Mouse (Mus musculus) c-Kit-positive CD71-negative TER-119-negative erythroid progenitor cells, embryonic 14.5 days (primary cell): ENCODE results near the gene Zfp366.
"Not testable (repeated sequence)": the region's sequence is repeated elsewhere in the genome, so short reads cannot be mapped to it uniquely, and the experiment has no call there.

ENCODE experiments used
- DNase-seq: peaks from one replicate; pipeline ENCODE4 v3.0.0-alpha.2; 2013; ENCODE audit warnings: low read depth

The Zfp366 gene

DNA sequence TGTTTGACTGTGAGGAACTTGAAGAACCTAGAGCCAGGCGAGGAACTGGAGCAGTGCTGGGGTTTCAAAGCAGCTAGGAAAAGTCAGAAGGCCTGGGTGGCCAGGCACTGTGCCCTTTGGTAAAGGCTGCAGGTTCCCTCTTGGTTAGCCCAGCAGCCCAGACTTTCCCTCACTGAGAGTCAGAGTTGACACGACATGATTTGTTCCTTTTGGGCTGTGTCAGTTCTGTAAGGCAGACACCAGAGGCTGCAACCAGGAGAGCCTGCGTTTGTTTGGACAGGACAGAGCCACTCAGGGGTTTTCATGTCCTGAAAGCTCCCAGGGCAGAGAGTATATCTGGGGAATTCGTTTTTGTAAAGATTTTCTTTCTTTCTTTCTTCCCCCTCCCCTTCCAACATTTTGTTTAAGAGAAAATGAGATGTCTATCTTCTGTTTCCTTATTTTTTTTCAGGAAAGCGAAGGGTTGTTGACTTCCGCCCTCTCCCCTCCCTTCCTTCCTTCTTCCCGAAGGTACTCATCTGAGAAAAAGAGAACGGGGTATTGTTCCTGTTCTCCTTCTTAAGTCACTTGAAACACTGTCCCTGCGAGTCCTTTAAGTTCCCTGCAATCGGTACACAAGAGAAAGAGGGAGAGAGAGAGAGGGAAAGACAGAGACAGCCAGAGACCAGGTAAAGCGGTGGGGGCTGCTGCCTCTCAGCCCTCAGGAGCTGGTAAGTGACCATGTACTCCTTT, at the start of gene Zfp366:
Gene Zfp366 (plus strand): TSS at position 669 of the 732 bp plus-strand sequence.
- DNase-seq: no peak

DNA sequence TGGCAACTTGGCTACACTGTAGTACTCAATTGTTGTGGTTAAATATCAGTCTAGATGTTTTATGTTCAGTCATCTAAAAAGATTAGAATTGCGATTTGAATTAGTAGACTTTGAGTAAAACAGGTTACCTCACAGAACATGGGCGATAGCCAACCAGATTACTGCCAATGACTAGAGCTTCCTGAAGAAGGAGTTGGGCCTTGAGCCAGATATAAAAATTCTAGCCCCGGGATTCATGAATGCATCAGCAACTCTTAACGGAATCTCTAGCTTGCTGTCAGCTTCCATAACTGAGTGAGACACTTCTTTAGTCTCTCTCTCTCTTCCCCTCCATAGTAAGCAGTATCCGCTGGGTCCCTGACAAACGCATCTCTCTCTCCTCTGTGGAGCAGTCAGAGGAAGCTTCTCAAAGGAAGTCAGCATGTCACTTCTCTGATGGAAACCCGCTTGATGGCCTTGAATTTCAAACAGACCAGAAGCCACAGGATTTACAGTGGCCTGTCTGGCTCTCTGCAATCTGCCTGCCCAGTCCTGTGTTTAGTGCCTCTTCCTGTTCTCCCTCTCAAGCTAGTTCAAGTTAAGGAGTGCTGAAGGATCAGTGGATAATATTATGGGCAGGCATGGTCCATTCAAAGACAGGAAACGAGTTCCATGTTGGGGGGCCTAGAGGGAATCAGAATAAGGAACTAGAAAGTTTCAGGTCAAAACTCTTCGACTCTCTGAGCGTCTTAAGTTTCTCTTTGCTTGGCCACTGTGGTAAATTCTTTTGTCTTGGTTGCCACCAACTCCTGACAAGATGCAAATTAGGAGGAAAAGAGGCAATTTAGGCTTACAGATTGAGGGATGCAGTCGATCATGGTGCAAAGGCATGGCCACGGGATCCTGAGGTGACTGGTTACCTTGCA, 46.0 kb upstream of the Zfp366 start:
- DNase-seq: no peak

DNA sequence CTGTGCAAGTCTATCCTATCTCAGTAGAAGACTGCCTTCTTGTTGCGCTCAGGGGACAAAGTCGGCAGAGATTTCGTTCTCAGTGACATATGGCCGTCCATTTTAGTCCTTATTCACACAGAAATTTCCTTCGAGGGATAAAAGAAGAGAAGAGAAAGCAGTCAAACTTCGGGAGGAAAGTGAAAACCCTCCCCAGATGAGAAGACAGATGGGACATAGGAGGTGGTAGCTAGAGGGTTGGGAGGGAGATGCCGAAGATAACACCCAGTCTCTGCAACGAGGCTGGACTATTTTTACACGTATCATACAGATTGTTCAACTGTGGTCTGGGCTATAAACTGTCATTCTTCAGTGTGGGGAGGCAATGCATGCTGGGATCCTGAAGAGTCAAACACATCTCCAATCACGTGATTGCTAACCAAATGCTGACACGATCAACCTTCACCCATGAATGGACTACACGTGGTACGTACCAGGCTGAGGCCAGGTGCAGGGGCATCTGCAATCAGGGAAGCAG, 38.2 kb upstream of the Zfp366 start:
- no peak for DNase-seq

DNA sequence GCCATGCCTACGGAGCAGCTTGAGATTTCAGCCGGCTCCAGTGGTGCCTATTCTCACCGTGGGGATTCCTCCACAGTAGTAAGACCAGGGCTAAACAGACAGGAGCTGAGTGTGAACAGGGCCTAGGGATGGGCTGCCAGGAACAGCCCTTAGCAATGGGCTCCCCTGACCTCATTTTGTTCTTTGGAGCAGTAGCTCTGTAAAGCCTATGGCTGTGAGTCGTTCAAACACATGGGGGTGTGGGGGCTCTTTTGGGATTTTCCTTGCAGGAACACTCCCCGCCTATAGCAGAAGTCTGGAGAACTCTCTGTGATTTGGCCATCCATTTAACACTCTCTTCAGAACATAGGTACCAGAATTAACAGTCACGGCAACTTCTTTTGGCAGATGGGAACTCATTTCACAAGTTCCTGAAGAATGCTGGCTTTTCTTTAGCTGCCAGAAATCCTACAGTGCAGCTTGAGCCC, 36.9 kb upstream of the Zfp366 start:
- no peak for DNase-seq

DNA sequence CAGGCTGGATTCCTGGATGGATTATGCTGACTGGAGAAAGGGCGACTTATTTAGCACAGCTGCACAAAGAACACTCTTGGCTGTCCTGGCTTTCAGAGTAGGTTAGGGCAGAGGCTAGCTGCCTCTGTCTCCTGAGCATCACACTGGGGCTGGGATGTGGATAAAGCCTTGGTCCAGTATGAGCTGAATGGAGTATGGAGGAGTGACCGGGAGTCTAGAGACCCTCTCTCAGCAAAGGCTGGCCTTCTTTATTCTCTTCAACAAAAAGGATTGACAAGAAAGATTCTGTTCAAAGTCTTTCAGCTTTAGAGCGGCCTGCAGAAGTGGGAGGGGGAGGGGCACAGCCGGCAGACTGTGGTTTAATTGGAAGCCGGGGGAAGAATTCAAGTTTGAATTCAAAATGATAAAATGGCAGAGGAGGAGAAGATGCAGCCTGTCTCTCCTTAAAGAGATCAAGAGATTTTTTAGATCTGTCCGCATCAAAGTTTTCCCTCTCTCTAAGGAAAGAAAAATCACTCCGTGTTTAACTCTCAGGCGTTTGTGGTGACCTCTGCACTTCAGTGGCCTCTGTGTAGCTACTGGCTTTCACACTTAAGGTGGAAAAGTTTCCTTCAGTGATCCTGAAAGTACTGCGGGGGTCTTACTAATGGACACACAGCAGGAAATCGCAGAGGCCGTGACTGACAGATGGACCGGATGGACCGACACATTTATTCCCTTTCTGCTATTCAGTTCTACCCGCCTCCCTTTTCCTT, 34.9 kb upstream of the Zfp366 start:
- DNase-seq: no peak

DNA sequence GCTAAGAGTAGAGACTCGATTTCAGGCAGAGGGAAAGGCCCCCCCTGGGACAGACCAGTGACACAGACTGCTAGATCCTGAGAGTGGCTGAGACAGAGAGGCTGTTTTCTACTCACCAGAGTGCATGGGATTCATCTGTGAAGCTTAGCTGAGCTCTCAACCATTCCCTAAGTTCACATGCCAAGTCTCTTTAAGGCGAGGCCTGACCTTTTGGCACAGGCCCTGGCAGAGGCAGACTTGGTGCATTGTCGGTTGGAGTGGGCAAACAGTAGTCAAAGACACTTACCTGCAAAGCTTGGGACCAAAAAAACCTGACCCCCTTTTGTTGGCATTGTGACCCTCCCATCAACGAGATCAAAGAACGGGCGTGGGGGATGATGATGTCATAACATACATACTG, 34.0 kb upstream of the Zfp366 start:
- DNase-seq: no peak

DNA sequence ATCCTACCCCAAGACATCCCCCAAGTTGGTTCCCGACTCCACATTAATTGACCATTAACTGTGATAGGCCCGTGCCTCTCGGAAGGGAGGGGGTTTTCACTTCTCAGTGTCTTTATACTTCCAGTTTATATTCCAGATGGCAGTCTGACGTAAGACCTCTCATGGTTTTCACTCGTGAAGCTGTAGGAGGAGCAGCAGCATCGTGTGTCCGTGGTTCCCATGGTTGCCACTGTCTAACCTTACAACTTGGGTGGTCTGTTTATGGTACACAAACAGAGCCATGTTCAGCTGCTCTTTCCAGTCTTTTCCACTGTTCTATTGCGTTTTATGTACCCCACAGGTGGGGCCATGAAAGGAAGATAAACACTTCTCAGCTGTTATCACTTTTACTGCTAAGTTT, 33.5 kb upstream of the Zfp366 start:
- no peak for DNase-seq

DNA sequence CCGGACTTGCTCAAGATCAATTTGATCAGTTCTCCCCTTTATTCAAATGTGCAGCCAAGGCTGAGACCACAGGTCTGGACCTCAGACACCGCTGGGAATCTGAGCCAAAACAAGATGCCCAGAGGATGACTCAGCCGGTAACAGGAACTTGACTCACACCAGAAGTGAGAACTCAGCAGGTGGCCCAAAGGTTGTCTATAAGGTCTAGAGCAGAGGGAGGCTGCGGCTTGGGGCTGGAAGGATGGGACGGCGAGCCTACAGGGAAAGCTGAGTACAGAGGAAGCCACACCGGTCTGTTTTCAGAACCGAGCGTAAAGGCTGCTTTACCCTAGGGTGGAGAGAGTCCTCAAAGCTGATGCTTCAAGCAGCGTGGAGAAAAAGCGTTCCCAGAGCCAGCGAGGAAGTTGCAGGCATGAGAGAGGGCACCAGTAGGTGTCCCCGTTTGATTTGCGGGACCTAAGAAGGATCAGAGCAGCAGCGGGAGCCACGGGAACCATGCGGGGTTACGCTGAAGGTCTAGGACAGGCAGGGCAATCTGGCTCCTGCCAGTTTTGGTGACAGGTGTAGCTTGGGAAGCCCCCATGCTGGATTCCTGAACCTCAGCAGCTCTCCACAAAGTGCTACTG, 32.2 kb upstream of the Zfp366 start:
- DNase-seq: no peak

DNA sequence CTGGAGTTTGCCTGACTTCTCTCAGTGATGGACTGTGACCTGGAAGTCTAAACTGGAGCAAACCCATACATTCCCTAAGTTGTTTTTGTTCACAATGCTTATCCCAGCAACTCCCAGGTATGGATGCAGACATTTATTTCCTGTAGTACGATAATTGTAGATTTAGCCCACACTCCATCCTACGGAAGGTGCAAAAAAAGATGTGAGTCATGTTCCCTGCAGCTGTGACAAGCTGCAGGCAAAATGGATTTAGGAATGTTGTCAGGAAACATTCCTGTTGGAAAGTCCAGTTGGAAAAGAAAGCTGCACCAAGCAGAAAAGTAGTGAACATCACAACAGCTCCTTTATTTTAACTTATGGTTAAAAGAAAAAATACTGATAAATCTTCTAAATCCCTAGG, 26.9 kb upstream of the Zfp366 start:
- DNase-seq: no peak

DNA sequence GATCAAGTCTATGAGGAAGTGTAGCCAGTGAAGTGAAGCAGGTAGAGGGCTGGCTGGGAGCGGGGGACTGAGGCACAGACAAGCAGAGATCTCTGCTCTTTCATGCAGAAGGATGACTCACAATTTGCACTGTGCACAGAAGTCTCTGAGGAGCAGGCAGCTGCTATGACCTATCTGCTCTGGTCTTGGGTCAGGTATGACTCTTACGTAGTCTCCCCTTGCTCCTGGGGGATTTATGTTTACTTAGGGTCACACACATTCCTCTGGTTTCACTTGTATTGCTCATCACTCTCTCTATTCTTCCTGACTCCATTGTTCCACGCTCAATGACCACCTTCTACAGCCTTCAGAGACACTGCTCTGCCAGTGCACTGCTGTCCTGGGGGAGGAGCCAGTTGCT, 25.9 kb upstream of the Zfp366 start:
- DNase-seq: no peak

DNA sequence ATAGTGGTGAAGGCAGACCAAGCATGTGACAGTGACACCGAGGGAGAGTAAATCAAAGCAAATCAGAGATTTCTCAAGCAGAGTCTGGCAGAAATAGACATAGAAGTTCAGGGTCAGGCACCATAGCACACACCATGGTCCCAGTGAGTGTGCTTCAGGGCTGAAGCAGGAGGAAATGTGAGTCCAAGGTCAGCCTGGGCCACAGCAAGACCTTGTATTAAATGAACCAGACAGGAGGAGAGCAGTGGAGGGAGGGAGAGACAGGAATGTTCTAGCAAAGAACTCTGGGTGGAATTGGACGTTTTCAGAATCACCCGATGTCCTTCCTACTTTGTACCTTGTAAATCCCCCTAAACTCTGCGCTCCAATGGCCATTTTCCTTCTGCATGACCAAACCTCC, 21.6 kb upstream of the Zfp366 start:
- DNase-seq: no peak

DNA sequence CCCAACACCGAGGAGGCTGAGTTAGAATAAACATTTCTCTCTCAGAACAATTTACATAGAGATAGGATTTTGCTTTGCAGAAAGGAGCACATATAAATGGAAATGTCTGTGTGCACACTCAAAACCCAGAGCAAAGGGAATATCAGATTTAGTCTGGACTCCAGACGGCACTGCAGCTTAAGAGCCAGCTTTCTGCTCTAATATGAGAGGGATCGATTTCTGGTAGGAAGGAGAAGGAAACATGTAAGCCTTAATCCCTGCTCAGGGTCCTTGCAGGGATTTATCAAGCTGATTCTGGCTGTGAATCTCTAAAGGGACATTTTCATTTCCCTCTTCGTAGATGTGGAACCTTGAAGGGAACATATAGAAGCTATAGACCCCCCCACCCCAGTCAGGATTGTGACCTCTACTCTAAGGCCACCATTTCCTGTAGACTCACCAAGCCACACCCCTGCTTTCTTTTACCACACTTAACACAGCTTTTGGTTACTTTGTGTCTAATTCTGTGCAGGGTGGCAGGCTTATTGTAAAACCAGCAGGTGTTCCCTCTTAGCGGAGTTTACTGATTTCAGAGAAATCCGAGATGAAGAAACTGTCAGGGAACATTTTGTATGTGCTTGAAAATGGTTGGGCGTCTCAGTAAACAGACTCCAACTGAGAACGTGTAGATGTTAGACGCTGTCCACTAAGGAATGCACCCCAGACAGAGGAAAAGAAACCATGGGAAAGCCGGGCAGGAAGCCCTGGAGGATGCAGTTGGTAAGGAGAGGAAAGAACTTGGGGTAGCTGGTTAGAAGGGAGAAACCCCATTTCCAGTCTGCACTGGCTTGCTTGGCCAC, 20.9 kb upstream of the Zfp366 start:
- DNase-seq: no peak

DNA sequence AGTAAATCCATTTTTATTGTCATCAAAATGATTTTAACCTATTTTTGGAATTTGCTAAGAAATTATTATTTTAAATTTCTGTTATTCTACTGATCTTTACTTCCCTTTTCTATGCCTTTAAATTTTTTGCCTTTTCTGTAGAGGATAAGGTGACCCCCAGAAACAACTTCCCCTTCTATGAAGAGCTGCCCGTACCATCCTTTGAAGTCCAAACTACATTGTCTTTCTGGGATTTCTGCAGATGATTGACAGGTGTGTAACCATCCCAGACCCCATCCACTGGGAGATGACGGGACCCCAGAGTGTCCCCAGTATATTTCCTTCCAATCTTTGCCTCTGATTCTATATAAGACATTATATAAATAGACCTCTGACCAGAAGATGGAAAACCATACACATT, 20.3 kb upstream of the Zfp366 start:
- DNase-seq: no peak

DNA sequence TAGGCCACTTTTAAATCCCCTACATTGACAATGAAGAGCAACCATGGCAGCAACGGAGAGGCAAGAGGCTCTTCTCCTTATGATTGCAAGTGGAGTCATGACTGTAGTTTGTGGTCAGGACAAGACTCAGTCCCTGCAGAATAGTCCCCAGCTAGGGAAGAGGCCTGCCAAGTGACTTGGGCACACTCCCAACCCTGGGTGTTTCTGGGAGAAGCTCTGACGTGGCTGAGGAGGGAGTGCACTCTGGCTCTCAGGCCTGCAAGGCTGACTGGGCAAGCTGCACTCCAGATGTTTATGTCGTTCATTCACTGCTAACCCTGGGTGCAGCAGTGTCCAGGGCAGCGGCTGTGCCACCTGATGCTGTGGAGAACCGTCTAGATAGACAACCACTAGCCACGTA, 15.2 kb upstream of the Zfp366 start:
- no peak for DNase-seq

DNA sequence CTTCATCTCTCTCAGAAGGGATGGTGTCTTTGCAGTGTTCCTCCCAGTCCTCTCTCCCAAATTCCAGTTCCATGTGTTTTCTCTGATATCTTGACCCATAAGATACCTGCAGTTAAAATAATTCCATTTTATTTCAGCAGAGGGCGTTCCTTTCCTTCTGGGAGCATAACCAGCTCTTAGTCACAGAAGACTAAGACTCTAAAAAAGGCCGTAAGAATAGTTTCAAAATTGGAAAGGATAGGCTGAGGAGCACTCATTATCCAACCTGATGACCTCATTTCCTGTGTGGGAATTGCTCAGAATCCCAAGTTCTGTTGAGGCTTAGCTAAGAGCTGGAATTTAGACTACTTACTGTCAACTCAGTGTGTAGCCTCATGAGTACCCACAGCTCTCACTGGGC, 14.3 kb upstream of the Zfp366 start:
- DNase-seq: no peak

DNA sequence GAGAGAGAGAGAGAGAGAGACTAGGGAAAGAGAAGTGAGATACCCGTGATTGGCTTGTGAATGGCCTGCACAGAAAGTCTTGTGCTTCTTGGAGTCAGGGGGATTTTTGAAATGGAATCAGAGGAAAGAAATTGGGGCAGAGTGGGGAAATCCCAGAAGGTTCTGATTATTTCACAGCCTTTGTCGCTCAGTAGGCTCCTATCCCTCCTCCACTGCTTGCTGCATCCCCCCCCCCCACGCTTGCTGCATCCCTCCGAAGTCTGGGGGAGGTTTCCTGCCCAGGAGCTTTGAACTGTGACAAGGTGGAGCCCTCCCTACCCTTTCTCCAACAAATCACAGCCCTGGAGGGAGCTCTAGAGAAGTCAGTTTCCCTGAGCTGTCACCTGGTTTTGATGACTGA, 10.8 kb upstream of the Zfp366 start:
- DNase-seq: no peak

DNA sequence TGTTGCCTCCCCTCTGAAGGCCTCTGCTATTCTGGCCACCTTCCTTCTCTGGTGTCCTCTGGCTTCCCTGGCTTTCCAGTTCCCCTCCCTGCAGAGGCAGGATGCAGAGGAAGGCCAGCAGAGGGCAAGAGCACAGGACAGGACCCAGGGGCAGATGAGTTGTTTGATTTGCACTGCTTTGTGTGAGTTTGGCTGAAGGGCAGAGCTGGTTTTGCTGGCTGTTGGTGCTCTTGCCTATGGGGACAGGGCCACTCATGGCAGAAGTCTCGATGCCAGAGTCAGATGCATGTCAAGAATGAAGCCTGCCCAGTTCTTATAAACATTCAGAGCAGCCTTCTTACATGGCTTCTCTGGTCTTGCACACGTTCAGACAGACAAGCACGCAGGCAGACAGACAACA, 1.8 kb upstream of the Zfp366 start:
- DNase-seq: not testable (repeated sequence)

DNA sequence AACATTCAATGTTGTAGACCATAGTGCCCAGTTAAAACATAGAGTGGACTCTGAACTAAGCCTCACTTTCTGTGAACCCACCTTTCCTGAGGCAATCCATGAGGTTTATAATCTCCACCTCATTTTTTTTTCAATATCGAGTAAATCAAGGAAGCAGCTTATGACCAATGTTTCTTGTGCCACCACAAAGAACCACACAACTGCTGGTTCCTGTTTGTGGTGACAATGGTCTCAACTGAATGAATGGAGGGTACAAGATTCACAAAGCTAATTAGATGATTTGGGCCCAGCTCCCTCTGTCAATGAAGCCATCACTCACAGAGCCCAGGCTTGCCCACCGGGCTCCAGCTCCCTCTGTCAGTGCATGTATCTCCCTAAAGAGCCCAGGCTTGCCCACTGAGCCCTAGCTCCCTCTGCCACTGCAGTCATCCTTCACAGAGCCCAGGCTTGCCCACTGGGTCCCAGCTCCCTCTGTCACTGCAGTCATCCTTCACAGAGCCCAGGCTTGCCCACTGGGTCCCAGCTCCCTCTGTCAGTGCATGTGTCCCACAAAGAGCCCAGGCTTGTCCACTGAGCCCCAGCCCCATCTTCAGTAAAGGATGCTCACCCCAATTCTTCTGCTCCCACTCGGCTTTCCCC, 1.2 kb upstream of the Zfp366 start:
- DNase-seq: no peak

DNA sequence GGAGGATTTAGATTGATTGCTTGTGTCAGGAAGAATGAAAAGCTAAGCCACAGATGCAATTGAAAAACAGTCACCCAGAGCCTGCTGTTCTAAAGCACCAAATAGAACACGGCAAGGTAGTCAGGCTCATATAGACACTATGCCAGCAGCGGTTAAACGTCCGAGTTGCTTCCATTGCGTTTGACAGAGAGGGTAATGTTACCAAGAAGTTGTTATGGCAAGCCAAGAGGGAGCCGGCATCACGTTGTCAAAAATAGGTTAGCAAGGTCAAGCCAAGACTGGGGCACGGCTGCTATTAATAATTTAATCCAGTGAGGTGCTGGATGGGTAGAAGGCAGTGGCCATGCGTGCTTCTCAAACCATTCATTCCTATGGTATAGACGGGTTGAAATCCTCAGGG, 950 bp downstream of the Zfp366 start:
- no peak for DNase-seq

DNA sequence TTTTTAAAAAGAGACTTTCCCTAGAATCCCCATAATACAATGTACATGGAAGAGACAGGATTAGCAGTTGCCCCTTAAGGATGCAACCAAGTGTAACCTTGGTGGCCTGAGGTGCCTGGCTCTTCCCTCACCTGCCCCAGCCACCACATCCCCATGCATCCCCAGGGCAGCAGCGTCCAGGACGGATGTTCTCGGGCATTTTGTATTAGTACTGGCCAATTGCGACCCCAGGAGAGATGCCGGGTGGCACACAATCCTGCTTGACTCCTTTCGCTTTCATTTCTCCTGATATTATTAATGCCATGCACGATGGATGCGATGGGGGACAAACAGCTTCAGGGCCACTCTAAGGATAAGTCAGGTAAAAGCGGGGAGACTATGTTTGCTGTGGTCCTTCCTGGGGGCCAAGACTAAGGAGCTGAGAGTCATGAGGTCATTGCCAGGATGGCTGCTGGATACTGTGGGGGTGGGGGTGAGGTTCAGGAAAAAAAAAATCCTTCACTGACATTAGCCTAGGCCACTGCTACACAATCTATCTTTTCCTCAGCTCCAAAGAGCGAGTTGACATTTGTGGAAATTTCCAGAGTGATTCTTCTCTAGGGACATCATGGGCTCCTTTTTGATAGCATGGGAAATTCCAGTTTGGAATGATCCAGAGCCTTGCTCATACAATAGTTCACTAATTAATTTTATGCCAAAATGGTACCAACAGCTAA, 1.7 kb downstream of the Zfp366 start:
- no peak for DNase-seq
